Mouse (Mus musculus): ENCODE data around the gene Hapln4. TPM values are rescaled to one million over a fixed set of nuclear protein-coding genes. Genes with fewer than 3 reads are reported as not detected.
A peak's percentile ranks its signal among the peaks of the same experiment; 100 is the strongest.

Hapln4 gene
- polyA plus RNA-seq, 1 experiment from 2014 or later = 0.28 TPM

GRCm38 (mm10) chr8:70124992-70125391, 41.7 kb downstream of the Hapln4 start:
- no peaks in the 10 kb centered on the region for H3K9me3 ChIP-seq (replicated peaks; ENCODE audit: control insufficient read depth, low read length)
- no peaks in the 10 kb centered on the region for H3K27me3 ChIP-seq (replicated peaks; ENCODE audit: control insufficient read depth, insufficient read depth, low read length)
- peaks cover 10% of the 10 kb centered on the region; the same call in 1 of the 2 replicates for H3K4me1 ChIP-seq (ENCODE audit: control insufficient read depth, insufficient read depth, low read length)
- DNase-seq (ENCODE audit: low spot score) (no peak), ATAC-seq (no peak)
- WGBS = 67% methylated on average over 8 of the region's 8 CpGs
- H3K4me3 ChIP-seq (ENCODE audit: low read depth, low read length) = no peak overlapping the region
- no peak overlapping the region for H3K9ac ChIP-seq (ENCODE audit: low read length)
- no peaks in the 10 kb centered on the region for H3K36me3 ChIP-seq (ENCODE audit: control insufficient read depth, insufficient read depth, low read length)
- no peak overlapping the region for H3K27ac ChIP-seq (ENCODE audit: low read depth, low read length)
- no peak overlapping the region for H3K4me2 ChIP-seq (ENCODE audit: low read length)

DNA sequence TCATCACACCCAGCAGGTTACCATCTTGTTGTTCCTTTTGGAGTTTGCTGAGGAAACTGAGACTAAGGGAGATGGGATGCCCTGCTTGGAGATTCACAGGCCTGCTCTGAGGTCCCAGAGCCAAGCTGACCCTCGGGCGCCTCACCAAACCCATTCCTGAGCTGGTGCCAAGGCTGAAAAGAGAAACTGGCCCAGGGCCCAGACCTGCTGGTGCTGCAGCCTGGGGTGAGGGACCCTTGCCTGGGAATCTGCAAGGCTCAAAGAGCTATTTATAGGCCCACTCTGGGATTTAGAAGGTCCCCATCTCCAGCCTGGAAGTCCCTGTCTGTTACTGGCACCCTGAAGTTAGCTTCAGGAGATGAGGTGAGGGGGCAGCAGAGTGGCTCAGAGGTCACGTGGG, 45.2 kb downstream of the Hapln4 start:
- Histone ChIP-seq H3K36me3 (ENCODE audit: control insufficient read depth, insufficient read depth, low read length) (peaks cover 11% of the 10 kb centered on the region), H3K9ac (ENCODE audit: low read length) (0 out of 2 replicates have a peak overlapping the region, but pooled peaks have one; percentile 2), H3K27ac (ENCODE audit: low read depth, low read length) (peak overlapping the region; percentile 82), H3K4me1 (ENCODE audit: control insufficient read depth, insufficient read depth, low read length) (peaks cover 14% of the 10 kb centered on the region), H3K4me3 (ENCODE audit: low read depth, low read length) (no peak overlapping the region), H3K4me2 (ENCODE audit: low read length) (no peak overlapping the region), H3K9me3 (replicated peaks; ENCODE audit: control insufficient read depth, low read length) (no peaks in the 10 kb centered on the region), H3K27me3 (replicated peaks; ENCODE audit: control insufficient read depth, insufficient read depth, low read length) (no peaks in the 10 kb centered on the region)
- DNase-seq (ENCODE audit: low spot score) (peak; percentile 73), ATAC-seq (peak; percentile 32)
- 52% methylated on average over 3 of the region's 3 CpGs for WGBS

DNA sequence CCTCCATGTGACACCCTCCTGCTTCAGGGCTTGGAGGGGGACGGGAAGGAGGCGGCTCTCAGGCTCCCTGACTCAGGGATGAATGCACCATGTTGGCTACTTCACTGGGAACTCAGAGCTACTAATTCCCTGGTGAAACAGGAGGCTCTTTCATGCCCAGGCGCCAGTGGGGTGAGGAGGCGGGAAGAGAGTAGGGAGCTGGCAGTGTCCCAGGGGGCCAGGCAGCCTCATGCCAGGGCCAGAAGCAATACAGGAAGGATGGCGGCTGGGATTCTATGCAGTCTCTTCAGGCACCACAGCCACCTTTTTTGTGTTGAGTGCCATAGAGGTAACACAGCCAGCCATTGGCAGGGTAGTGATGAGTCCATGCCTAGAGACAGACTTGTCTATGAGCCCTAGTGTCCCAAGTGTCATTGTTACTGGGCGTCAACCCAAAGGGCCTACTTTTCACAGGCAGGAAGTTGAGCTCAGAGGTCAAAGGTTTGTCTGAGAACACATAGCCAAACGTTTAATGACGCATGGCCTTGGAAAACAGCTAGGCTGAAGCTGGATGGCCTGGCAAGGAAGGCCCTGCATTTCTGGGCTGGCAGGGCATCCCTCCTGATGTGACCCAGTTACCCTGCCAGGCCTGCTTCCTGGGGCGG, 46.2 kb downstream of the Hapln4 start:
- peak overlapping the region; percentile 82 for H3K27ac ChIP-seq (ENCODE audit: low read depth, low read length)
- ATAC-seq (peak; percentile 56), DNase-seq (ENCODE audit: low spot score) (peak; percentile 78)
- H3K9me3 ChIP-seq (replicated peaks; ENCODE audit: control insufficient read depth, low read length) = no peaks in the 10 kb centered on the region
- peaks cover 21% of the 10 kb centered on the region for H3K36me3 ChIP-seq (ENCODE audit: control insufficient read depth, insufficient read depth, low read length)
- 39% methylated on average over 9 of the region's 9 CpGs for WGBS
- no peaks in the 10 kb centered on the region for H3K27me3 ChIP-seq (replicated peaks; ENCODE audit: control insufficient read depth, insufficient read depth, low read length)
- H3K4me3 ChIP-seq (ENCODE audit: low read depth, low read length) = no peak overlapping the region
- H3K9ac ChIP-seq (ENCODE audit: low read length) = peak overlapping the region; percentile 13; the same call in 1 of the 2 replicates
- no peak overlapping the region for H3K4me2 ChIP-seq (ENCODE audit: low read length)
- peaks cover 14% of the 10 kb centered on the region for H3K4me1 ChIP-seq (ENCODE audit: control insufficient read depth, insufficient read depth, low read length)

- 88% methylated on average over 3 of the region's 3 CpGs for WGBS
- H3K4me2 ChIP-seq (ENCODE audit: low read length) = no peak overlapping the region
- no peaks in the 10 kb centered on the region for H3K27me3 ChIP-seq (replicated peaks; ENCODE audit: control insufficient read depth, insufficient read depth, low read length)
- no peak overlapping the region for H3K9ac ChIP-seq (ENCODE audit: low read length)
- peaks cover 27% of the 10 kb centered on the region for H3K36me3 ChIP-seq (ENCODE audit: control insufficient read depth, insufficient read depth, low read length)
- DNase-seq (ENCODE audit: low spot score) (no peak), ATAC-seq (no peak)
- peak overlapping the region; percentile 82 for H3K27ac ChIP-seq (ENCODE audit: low read depth, low read length)
- no peaks in the 10 kb centered on the region for H3K9me3 ChIP-seq (replicated peaks; ENCODE audit: control insufficient read depth, low read length)
- H3K4me3 ChIP-seq (ENCODE audit: low read depth, low read length) = no peak overlapping the region
- H3K4me1 ChIP-seq (ENCODE audit: control insufficient read depth, insufficient read depth, low read length) = peaks cover 14% of the 10 kb centered on the region
Measured at GRCm38 (mm10) chr8:70130066-70130465, 46.8 kb downstream of the Hapln4 start.

GRCm38 (mm10) chr8:70131166-70131883, 48.1 kb downstream of the Hapln4 start, which contains the start of gene Nr2c2ap:
Gene Nr2c2ap, plus strand, starts transcription at chr8:70131333.
- peaks cover 14% of the 10 kb centered on the region for H3K4me1 ChIP-seq (ENCODE audit: control insufficient read depth, insufficient read depth, low read length)
- WGBS = 1% methylated on average over 37 of the region's 37 CpGs
- H3K9me3 ChIP-seq (replicated peaks; ENCODE audit: control insufficient read depth, low read length) = no peaks in the 10 kb centered on the region
- H3K4me3 ChIP-seq (ENCODE audit: low read depth, low read length) = peak within 1 kb of the TSS; percentile 72
- peak; percentile 94 for DNase-seq (ENCODE audit: low spot score)
- peak; percentile 85 for ATAC-seq
- H3K27ac ChIP-seq (ENCODE audit: low read depth, low read length) = no peak within 1 kb of the TSS
- H3K36me3 ChIP-seq (ENCODE audit: control insufficient read depth, insufficient read depth, low read length) = peaks cover 40% of the 10 kb centered on the region
- peak within 1 kb of the TSS; percentile 76 for H3K9ac ChIP-seq (ENCODE audit: low read length)
- no peaks in the 10 kb centered on the region for H3K27me3 ChIP-seq (replicated peaks; ENCODE audit: control insufficient read depth, insufficient read depth, low read length)
- H3K4me2 ChIP-seq (ENCODE audit: low read length) = peak within 1 kb of the TSS; percentile 81

DNA sequence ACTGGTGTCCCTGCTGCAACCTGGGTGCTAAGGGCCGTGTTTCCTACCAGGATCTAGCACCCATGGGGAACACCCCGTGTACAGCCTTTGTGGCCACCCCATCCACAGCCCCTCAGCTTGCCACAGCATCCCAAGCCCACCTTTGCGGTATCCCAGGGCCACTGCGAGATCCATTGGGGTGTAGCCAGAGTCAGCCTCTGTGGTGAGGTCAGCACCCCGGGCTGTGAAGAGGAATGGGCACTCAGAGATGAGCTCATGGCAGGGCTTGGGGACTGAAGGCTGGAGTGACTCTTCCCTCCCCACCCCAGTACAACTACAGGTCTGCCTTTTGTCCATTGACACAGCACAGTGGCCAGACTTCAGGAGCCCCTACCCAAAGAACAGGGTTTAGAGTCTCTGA, 50.8 kb downstream of the Hapln4 start:
- DNase-seq (ENCODE audit: low spot score) (no peak), ATAC-seq (no peak)
- Histone ChIP-seq H3K9me3 (replicated peaks; ENCODE audit: control insufficient read depth, low read length) (no peaks in the 10 kb centered on the region), H3K27ac (ENCODE audit: low read depth, low read length) (no peak overlapping the region), H3K4me3 (ENCODE audit: low read depth, low read length) (no peak overlapping the region), H3K4me2 (ENCODE audit: low read length) (no peak overlapping the region), H3K9ac (ENCODE audit: low read length) (no peak overlapping the region), H3K27me3 (replicated peaks; ENCODE audit: control insufficient read depth, insufficient read depth, low read length) (no peaks in the 10 kb centered on the region), H3K36me3 (ENCODE audit: control insufficient read depth, insufficient read depth, low read length) (peaks cover 40% of the 10 kb centered on the region), H3K4me1 (ENCODE audit: control insufficient read depth, insufficient read depth, low read length) (peaks cover 19% of the 10 kb centered on the region)
- 91% methylated on average over 5 of the region's 5 CpGs for WGBS

DNA sequence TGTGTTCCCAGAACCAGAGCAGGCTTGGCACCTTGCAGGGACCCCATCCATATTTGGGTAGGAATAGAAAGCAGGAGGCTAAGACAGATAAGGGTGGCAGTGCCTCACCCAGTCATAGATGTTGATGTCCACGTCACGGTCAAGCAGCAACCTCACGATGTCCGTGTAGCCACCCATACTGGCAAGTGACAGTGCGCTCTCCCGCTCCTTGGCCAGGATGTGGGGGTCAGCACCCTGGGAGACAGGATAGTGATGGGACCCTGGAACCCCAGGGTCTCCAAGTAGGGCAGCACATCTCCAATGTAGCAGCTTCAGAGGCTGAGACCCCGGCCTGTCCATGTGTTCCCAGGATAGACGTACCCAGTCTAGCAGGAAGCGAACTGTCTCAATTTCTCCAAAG, 51.7 kb downstream of the Hapln4 start:
- Histone ChIP-seq H3K4me2 (ENCODE audit: low read length) (no peak overlapping the region), H3K27me3 (replicated peaks; ENCODE audit: control insufficient read depth, insufficient read depth, low read length) (no peaks in the 10 kb centered on the region), H3K4me1 (ENCODE audit: control insufficient read depth, insufficient read depth, low read length) (peaks cover 13% of the 10 kb centered on the region), H3K4me3 (ENCODE audit: low read depth, low read length) (no peak overlapping the region), H3K27ac (ENCODE audit: low read depth, low read length) (no peak overlapping the region), H3K9ac (ENCODE audit: low read length) (no peak overlapping the region), H3K36me3 (ENCODE audit: control insufficient read depth, insufficient read depth, low read length) (peaks cover 40% of the 10 kb centered on the region), H3K9me3 (replicated peaks; ENCODE audit: control insufficient read depth, low read length) (no peaks in the 10 kb centered on the region)
- 93% methylated on average over 9 of the region's 9 CpGs for WGBS
- ATAC-seq (no peak), DNase-seq (ENCODE audit: low spot score) (no peak)

- Histone ChIP-seq H3K9ac (ENCODE audit: low read length) (no peak overlapping the region), H3K4me3 (ENCODE audit: low read depth, low read length) (no peak overlapping the region), H3K9me3 (replicated peaks; ENCODE audit: control insufficient read depth, low read length) (no peaks in the 10 kb centered on the region), H3K4me2 (ENCODE audit: low read length) (no peak overlapping the region), H3K4me1 (ENCODE audit: control insufficient read depth, insufficient read depth, low read length) (peaks cover 20% of the 10 kb centered on the region), H3K27me3 (replicated peaks; ENCODE audit: control insufficient read depth, insufficient read depth, low read length) (no peaks in the 10 kb centered on the region), H3K27ac (ENCODE audit: low read depth, low read length) (no peak overlapping the region), H3K36me3 (ENCODE audit: control insufficient read depth, insufficient read depth, low read length) (peaks cover 40% of the 10 kb centered on the region)
- DNase-seq (ENCODE audit: low spot score) (no peak), ATAC-seq (no peak)
- WGBS = 90% methylated on average over 4 of the region's 4 CpGs
Measured at GRCm38 (mm10) chr8:70136591-70136990, 53.3 kb downstream of the Hapln4 start.

GRCm38 (mm10) chr8:70137890-70138289, 54.6 kb downstream of the Hapln4 start:
- WGBS = 83% methylated on average over 4 of the region's 4 CpGs
- no peak overlapping the region for H3K27ac ChIP-seq (ENCODE audit: low read depth, low read length)
- no peaks in the 10 kb centered on the region for H3K27me3 ChIP-seq (replicated peaks; ENCODE audit: control insufficient read depth, insufficient read depth, low read length)
- H3K4me1 ChIP-seq (ENCODE audit: control insufficient read depth, insufficient read depth, low read length) = peaks cover 18% of the 10 kb centered on the region
- no peaks in the 10 kb centered on the region for H3K9me3 ChIP-seq (replicated peaks; ENCODE audit: control insufficient read depth, low read length)
- peak overlapping the region; percentile 67 for H3K4me2 ChIP-seq (ENCODE audit: low read length)
- H3K4me3 ChIP-seq (ENCODE audit: low read depth, low read length) = peak overlapping the region; percentile 71; the same call in 1 of the 2 replicates
- DNase-seq (ENCODE audit: low spot score) = no peak
- peak overlapping the region; percentile 52; the same call in 1 of the 2 replicates for H3K9ac ChIP-seq (ENCODE audit: low read length)
- no peak for ATAC-seq
- peaks cover 46% of the 10 kb centered on the region for H3K36me3 ChIP-seq (ENCODE audit: control insufficient read depth, insufficient read depth, low read length)
